Mouse (Mus musculus) kidney, adult 18-20 months (tissue): Measurements from ENCODE around the gene Higd1a.

Experiments
- DNase-seq: peaks from one replicate; pipeline ENCODE4 v3.0.0; 2021

Gene Higd1a

GRCm38 (mm10) chr9:121877052-121877740 is 19.0 kb upstream of the Higd1a start:
- peak; percentile 53 for DNase-seq

- DNase-seq, result no peak
Measured at GRCm38 (mm10) chr9:121873578-121873977, 15.4 kb upstream of the Higd1a start.

- DNase-seq, result no peak
Measured at GRCm38 (mm10) chr9:121872062-121872683, 14.0 kb upstream of the Higd1a start.

- no peak for DNase-seq
Measured at GRCm38 (mm10) chr9:121869973-121870515, 11.9 kb upstream of the Higd1a start.

GRCm38 (mm10) chr9:121869432-121869831 is 11.3 kb upstream of the Higd1a start:
- no peak for DNase-seq

- no peak for DNase-seq
Measured at GRCm38 (mm10) chr9:121868236-121868635, 10.1 kb upstream of the Higd1a start.

- no peak for DNase-seq
Measured at GRCm38 (mm10) chr9:121867632-121868031, 9.5 kb upstream of the Higd1a start.

GRCm38 (mm10) chr9:121865425-121866008 is 7.4 kb upstream of the Higd1a start:
- DNase-seq, result no peak

- DNase-seq, result no peak
Measured at GRCm38 (mm10) chr9:121864837-121865236, 6.7 kb upstream of the Higd1a start.

- DNase-seq, result no peak
Measured at GRCm38 (mm10) chr9:121860921-121861320, 2.8 kb upstream of the Higd1a start.

GRCm38 (mm10) chr9:121859345-121859744 is 1.2 kb upstream of the Higd1a start:
- DNase-seq, result no peak

- DNase-seq, result peak; percentile 99
Measured at GRCm38 (mm10) chr9:121857474-121858152, 549 bp downstream of the Higd1a start.

- no peak for DNase-seq
Measured at GRCm38 (mm10) chr9:121856649-121857416, 1.3 kb downstream of the Higd1a start.

GRCm38 (mm10) chr9:121854246-121854645 is 3.9 kb downstream of the Higd1a start:
- no peak for DNase-seq

- no peak for DNase-seq
Measured at GRCm38 (mm10) chr9:121847842-121848241, 10.3 kb downstream of the Higd1a start.

GRCm38 (mm10) chr9:121847138-121847537 is 11.0 kb downstream of the Higd1a start:
- no peak for DNase-seq

- peak; percentile 27 for DNase-seq
Measured at GRCm38 (mm10) chr9:121846526-121847118, 11.5 kb downstream of the Higd1a start.

- no peak for DNase-seq
Measured at GRCm38 (mm10) chr9:121842914-121843313, 15.2 kb downstream of the Higd1a start.

- no peak for DNase-seq
Measured at GRCm38 (mm10) chr9:121839622-121839965, 18.6 kb downstream of the Higd1a start.

- DNase-seq, result peak; percentile 65
Measured at GRCm38 (mm10) chr9:121838829-121839621, 19.1 kb downstream of the Higd1a start, which contains the start of gene Ccdc13. TSS of gene Ccdc13 (minus strand) at chr9:121839461.

- no peak for DNase-seq
Measured at GRCm38 (mm10) chr9:121838008-121838407, 20.2 kb downstream of the Higd1a start.
